In the genomic region with DNA sequence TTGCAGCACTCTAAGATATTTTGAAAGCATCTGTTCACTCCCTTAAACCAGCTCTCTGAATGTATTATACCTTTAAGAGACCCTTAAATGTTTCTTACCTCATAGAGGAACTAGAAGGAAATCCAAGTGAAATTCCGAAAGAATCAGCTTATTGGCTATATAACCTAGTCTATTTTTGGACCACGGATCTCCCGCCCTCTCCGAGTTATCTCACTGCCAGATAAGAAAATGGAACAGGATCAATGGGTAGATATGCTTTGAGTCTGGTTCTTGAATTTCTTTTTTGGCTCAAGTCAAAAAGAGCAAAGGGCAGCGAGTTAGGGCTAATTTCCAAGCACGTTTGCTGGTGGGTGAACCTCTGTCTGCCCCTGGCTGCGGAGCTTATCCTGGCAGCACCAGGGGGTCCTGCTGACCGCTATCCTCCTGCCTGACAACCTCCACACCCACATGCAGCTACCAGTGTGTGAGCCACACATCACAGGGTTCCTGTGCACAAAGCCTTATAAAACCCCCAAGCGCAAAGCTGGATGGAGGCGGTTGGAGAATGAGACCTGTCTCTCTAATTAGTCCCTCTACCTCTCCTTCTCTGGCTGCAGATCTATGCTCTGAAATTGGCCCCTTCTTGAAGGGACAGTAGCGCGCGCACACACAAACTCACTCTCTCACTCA, we compare ENCODE assay signal across 7 mouse cellular contexts. TPM values are rescaled to one million over a fixed set of nuclear protein-coding genes. Genes with fewer than 3 reads are reported as not detected.
DNase-seq lines count a peak whose midpoint lies in the region; ATAC-seq and TF ChIP-seq lines count a peak whose summit lies in the region.

No protein-coding gene starts in this region.

- H3K36me3 ChIP-seq in forebrain, embryonic 12.5 days (replicated peaks) = no peaks in the 10 kb centered on the region

- WGBS in forebrain, embryonic 12.5 days = 10% methylated on average over 13 of the region's 13 CpGs
- WGBS in olfactory bulb, adult 2 months = 10% methylated on average over 13 of the region's 13 CpGs

- peaks cover 19% of the 10 kb centered on the region; the same call in 1 of the 2 replicates for H3K4me1 ChIP-seq in forebrain, embryonic 12.5 days
- H3K4me1 ChIP-seq in olfactory bulb, adult 2 months (ENCODE audit: control insufficient read depth, insufficient read depth, low read length) = peaks cover 11% of the 10 kb centered on the region

- peak overlapping the region; percentile 52; the same call in 1 of the 2 replicates for H3K9ac ChIP-seq in forebrain, embryonic 12.5 days

- no peak for TF ChIP-seq CTCF in olfactory bulb, adult 2 months (IDR thresholded peaks at IDR 0.05; ENCODE audit: insufficient read depth, low read depth, low read length)

- H3K27me3 ChIP-seq in forebrain, embryonic 12.5 days = peaks cover 24% of the 10 kb centered on the region

- TF ChIP-seq POLR2A in olfactory bulb, adult 2 months (IDR thresholded peaks at IDR 0.05; ENCODE audit: insufficient read depth, low read depth, low read length) = no peak

- H3K4me2 ChIP-seq in forebrain, embryonic 12.5 days = peak overlapping the region; percentile 96

- H3K4me3 ChIP-seq in forebrain, embryonic 12.5 days (replicated peaks) = peak overlapping the region; percentile 50
- peak overlapping the region; percentile 64 for H3K4me3 ChIP-seq in olfactory bulb, adult 2 months (ENCODE audit: insufficient read depth, low read depth, low read length)

- no peak overlapping the region for H3K27ac ChIP-seq in forebrain, embryonic 12.5 days
- H3K27ac ChIP-seq in olfactory bulb, adult 2 months (ENCODE audit: insufficient read depth, low read depth, low read length) = no peak overlapping the region

- peak; percentile 22 to 42 for DNase-seq in left cerebral cortex, adult 18-20 months (ENCODE audit: low spot score in 2 of 2)
- no peak for DNase-seq in left cerebral cortex, adult 11 months (ENCODE audit: low spot score)
- peak; percentile 28 for DNase-seq in layer of hippocampus, adult 9-11 months
- no peak for DNase-seq in thymus, postnatal 10 days (ENCODE audit: low spot score in 2 of 2)
- DNase-seq in adrenal gland, postnatal 14 days = no peak

- no peaks in the 10 kb centered on the region for H3K9me3 ChIP-seq in forebrain, embryonic 12.5 days

- ATAC-seq in forebrain, embryonic 12.5 days (ENCODE audit: low FRiP score) = peak; percentile 10; the same call in 1 of the 2 replicates

RNA-seq across cellular contexts. Expression of a gene that starts 0.5 kb away (rescaled TPM):
- 100 to 1,000 TPM; 116 to 119 TPM for total RNA-seq in left cerebral cortex, adult 18-20 months (2021)
- polyA plus RNA-seq in forebrain, embryonic 12.5 days (2016; fragmentation: Nextera tagmentation; extraction: Ambion mirVana) = 1.9 and 2.5 TPM in 2 replicates
- polyA plus RNA-seq in olfactory bulb, adult 2 months (2012; ENCODE audit: insufficient read depth, insufficient read length, low replicate concordance, missing spikeins) = not detected in 2 replicates
- 0.22 and 0.23 TPM in 2 replicates for total RNA-seq in adrenal gland, postnatal 14 days (2021)

Comparison
In these comparisons a context has a peak if more than half of its experiments do, and no peak if none do; other contexts are left out.
1. DNase-seq: peak in left cerebral cortex, adult 18-20 months (2 of 2) and layer of hippocampus, adult 9-11 months (single experiment); none in left cerebral cortex, adult 11 months (single experiment), thymus, postnatal 10 days (0 of 2) and adrenal gland, postnatal 14 days (single experiment).
2. RNA of a gene that starts 0.5 kb away (total RNA-seq): 116 to 119 TPM in left cerebral cortex, adult 18-20 months; 0.22 to 0.23 TPM in adrenal gland, postnatal 14 days; every median in the first group is over 10 times any median in the second.